Mouse (Mus musculus): ENCODE data around the gene Uhmk1. TPM values are rescaled to one million over a fixed set of nuclear protein-coding genes. Genes with fewer than 3 reads are reported as not detected.

Uhmk1 gene
- polyA plus RNA-seq, 2 experiments from 2014 or later: 13.8 to 13.9 TPM

Other genes with a start within 250 kb of the Uhmk1 start
- gene Hsd17b7, start 246.2 kb downstream of the Uhmk1 start, polyA plus RNA-seq (2017; shearing (Covaris generic)): 10 to 100 TPM in 1 of 2 experiments, 1 to 10 TPM in 1; 6.2 to 12.0 TPM
- under 1 TPM in 1 of 2 experiments, not detected in 1; 0.08 TPM for gene Ddr2, start 104.6 kb downstream of the Uhmk1 start, polyA plus RNA-seq (2017; shearing (Covaris generic))
- 10 to 100 TPM; 17.0 to 17.3 TPM for gene Uap1, start 40.4 kb downstream of the Uhmk1 start, polyA plus RNA-seq (2017; shearing (Covaris generic))
- gene Sh2d1b2, start 17.4 kb upstream of the Uhmk1 start, polyA plus RNA-seq (2017; shearing (Covaris generic)): not detected
- gene Sh2d1b1, start 61.9 kb upstream of the Uhmk1 start, polyA plus RNA-seq (2017; shearing (Covaris generic)): under 1 TPM in 1 of 2 experiments, not detected in 1; 0.31 TPM
- gene Gm7694, start 90.9 kb upstream of the Uhmk1 start, polyA plus RNA-seq (2017; shearing (Covaris generic)): not detected
- gene Spata46, start 93.4 kb upstream of the Uhmk1 start, polyA plus RNA-seq (2017; shearing (Covaris generic)): not detected

Data from activated CD4-positive, CD25-positive, alpha-beta regulatory T cell, adult 4 months (primary cell).